Mouse (Mus musculus): ENCODE measurements around the gene Akr1c18. TPM values are rescaled to one million over a fixed set of nuclear protein-coding genes. Genes with fewer than 3 reads are reported as not detected.
"Not testable (repeated sequence)": the region's sequence is repeated elsewhere in the genome, so short reads cannot be mapped to it uniquely, and the experiment has no call there.

Gene Akr1c18
- polyA plus RNA-seq, 1 experiment from 2014 or later = not detected

GRCm38 (mm10) chr13:4133070-4133469 lies 17.4 kb downstream of the Akr1c18 start:
- Histone ChIP-seq H3K4me3 (no peak overlapping the region), H3K27ac (no peak overlapping the region), H3K4me1 (no peaks in the 10 kb centered on the region), H3K36me3 (replicated peaks) (no peaks in the 10 kb centered on the region), H3K27me3 (ENCODE audit: poor library complexity, severe bottlenecking) (no peaks in the 10 kb centered on the region), H3K9me3 (no peaks in the 10 kb centered on the region)
- WGBS = 37% methylated on average over 2 of the region's 2 CpGs
- DNase-seq (ENCODE audit: extremely low spot score, low spot score) = no peak

GRCm38 (mm10) chr13:4131721-4132120 lies 18.7 kb downstream of the Akr1c18 start:
- H3K9me3 ChIP-seq = peaks cover 3% of the 10 kb centered on the region; the same call in 1 of the 2 replicates
- DNase-seq (ENCODE audit: extremely low spot score, low spot score) = no peak
- H3K27ac ChIP-seq = no peak overlapping the region
- no peaks in the 10 kb centered on the region for H3K4me1 ChIP-seq
- WGBS = 71% methylated on average over 3 of the region's 3 CpGs
- H3K36me3 ChIP-seq (replicated peaks) = no peaks in the 10 kb centered on the region
- no peak overlapping the region for H3K4me3 ChIP-seq
- no peaks in the 10 kb centered on the region for H3K27me3 ChIP-seq (ENCODE audit: poor library complexity, severe bottlenecking)

- H3K4me3 ChIP-seq = no peak overlapping the region
Measured at GRCm38 (mm10) chr13:4131317-4131716, 19.1 kb downstream of the Akr1c18 start.

GRCm38 (mm10) chr13:4129100-4129499 lies 21.4 kb downstream of the Akr1c18 start:
- no peak overlapping the region for H3K27ac ChIP-seq
- peaks cover 7% of the 10 kb centered on the region; the same call in 1 of the 2 replicates for H3K9me3 ChIP-seq
- H3K4me1 ChIP-seq = no peaks in the 10 kb centered on the region
- no peaks in the 10 kb centered on the region for H3K27me3 ChIP-seq (ENCODE audit: poor library complexity, severe bottlenecking)
- no peaks in the 10 kb centered on the region for H3K36me3 ChIP-seq (replicated peaks)
- no peak for DNase-seq (ENCODE audit: extremely low spot score, low spot score)
- no peak overlapping the region for H3K4me3 ChIP-seq
- WGBS = 49% methylated on average over 5 of the region's 5 CpGs

More at GRCm38 (mm10) chr13:4131317-4131716, 19.1 kb downstream of the Akr1c18 start:
- 76% methylated on average over 1 of the region's 1 CpGs for WGBS
- no peaks in the 10 kb centered on the region for H3K4me1 ChIP-seq
- H3K27ac ChIP-seq = no peak overlapping the region
- peaks cover 3% of the 10 kb centered on the region; the same call in 1 of the 2 replicates for H3K9me3 ChIP-seq
- no peak for DNase-seq (ENCODE audit: extremely low spot score, low spot score)
- no peaks in the 10 kb centered on the region for H3K27me3 ChIP-seq (ENCODE audit: poor library complexity, severe bottlenecking)
- H3K36me3 ChIP-seq (replicated peaks) = no peaks in the 10 kb centered on the region

- 72% methylated on average over 1 of the region's 1 CpGs for WGBS
- H3K36me3 ChIP-seq (replicated peaks); H3K27me3 ChIP-seq (ENCODE audit: poor library complexity, severe bottlenecking); DNase-seq (ENCODE audit: extremely low spot score, low spot score); H3K27ac ChIP-seq; H3K4me1 ChIP-seq; H3K9me3 ChIP-seq; H3K4me3 ChIP-seq: not testable (repeated sequence)
Measured at GRCm38 (mm10) chr13:4125846-4126245, 24.6 kb downstream of the Akr1c18 start.

GRCm38 (mm10) chr13:4124471-4124870 lies 26.0 kb downstream of the Akr1c18 start:
- H3K4me1 ChIP-seq; H3K27ac ChIP-seq; H3K4me3 ChIP-seq; DNase-seq (ENCODE audit: extremely low spot score, low spot score); H3K36me3 ChIP-seq (replicated peaks); H3K27me3 ChIP-seq (ENCODE audit: poor library complexity, severe bottlenecking); H3K9me3 ChIP-seq: not testable (repeated sequence)
- WGBS = 96% methylated on average over 6 of the region's 6 CpGs

GRCm38 (mm10) chr13:4123146-4123545 lies 27.3 kb downstream of the Akr1c18 start:
- Histone ChIP-seq H3K27me3 (ENCODE audit: poor library complexity, severe bottlenecking) (no peaks in the 10 kb centered on the region), H3K9me3 (peaks cover 9% of the 10 kb centered on the region; the same call in 1 of the 2 replicates), H3K36me3 (replicated peaks) (no peaks in the 10 kb centered on the region), H3K27ac (no peak overlapping the region), H3K4me1 (no peaks in the 10 kb centered on the region), H3K4me3 (no peak overlapping the region)
- no peak for DNase-seq (ENCODE audit: extremely low spot score, low spot score)
- 90% methylated on average over 7 of the region's 7 CpGs for WGBS

- Histone ChIP-seq H3K4me1 (no peaks in the 10 kb centered on the region), H3K27me3 (ENCODE audit: poor library complexity, severe bottlenecking) (no peaks in the 10 kb centered on the region), H3K36me3 (replicated peaks) (no peaks in the 10 kb centered on the region), H3K9me3 (peaks cover 3% of the 10 kb centered on the region; the same call in 1 of the 2 replicates), H3K4me3 (no peak overlapping the region), H3K27ac (no peak overlapping the region)
- 76% methylated on average over 2 of the region's 2 CpGs for WGBS
- no peak for DNase-seq (ENCODE audit: extremely low spot score, low spot score)
Measured at GRCm38 (mm10) chr13:4119181-4119904, 31.1 kb downstream of the Akr1c18 start.

GRCm38 (mm10) chr13:4110281-4111188 lies 39.9 kb downstream of the Akr1c18 start:
- Histone ChIP-seq H3K36me3 (replicated peaks) (no peaks in the 10 kb centered on the region), H3K27ac (no peak overlapping the region), H3K4me3 (no peak overlapping the region), H3K4me1 (no peaks in the 10 kb centered on the region), H3K27me3 (ENCODE audit: poor library complexity, severe bottlenecking) (no peaks in the 10 kb centered on the region), H3K9me3 (no peaks in the 10 kb centered on the region)
- DNase-seq (ENCODE audit: extremely low spot score, low spot score) = peak; percentile 72
- 28% methylated on average over 6 of the region's 6 CpGs for WGBS

- no peaks in the 10 kb centered on the region for H3K9me3 ChIP-seq
- no peaks in the 10 kb centered on the region for H3K36me3 ChIP-seq (replicated peaks)
- H3K4me3 ChIP-seq = no peak overlapping the region
- no peaks in the 10 kb centered on the region for H3K4me1 ChIP-seq
- H3K27me3 ChIP-seq (ENCODE audit: poor library complexity, severe bottlenecking) = no peaks in the 10 kb centered on the region
- no peak overlapping the region for H3K27ac ChIP-seq
- DNase-seq (ENCODE audit: extremely low spot score, low spot score) = no peak
Measured at GRCm38 (mm10) chr13:4102721-4103120, 47.7 kb downstream of the Akr1c18 start.

GRCm38 (mm10) chr13:4101691-4102090 lies 48.8 kb downstream of the Akr1c18 start:
- no peaks in the 10 kb centered on the region for H3K27me3 ChIP-seq (ENCODE audit: poor library complexity, severe bottlenecking)
- H3K9me3 ChIP-seq = no peaks in the 10 kb centered on the region
- H3K4me1 ChIP-seq = no peaks in the 10 kb centered on the region
- H3K36me3 ChIP-seq (replicated peaks) = no peaks in the 10 kb centered on the region
- no peak overlapping the region for H3K27ac ChIP-seq
- no peak for DNase-seq (ENCODE audit: extremely low spot score, low spot score)
- H3K4me3 ChIP-seq = no peak overlapping the region

Measured in forebrain, embryonic 10.5 days (tissue).